25 mouse cellular contexts compared by ENCODE assay signal in genomic region chr5:8877800-8878199, GRCm38 (mm10). TPM values are rescaled to one million over a fixed set of nuclear protein-coding genes. Genes with fewer than 3 reads are reported as not detected.
DNase-seq lines count a peak whose midpoint lies in the region; ATAC-seq and TF ChIP-seq lines count a peak whose summit lies in the region.
"Had no signal": no experiment of that assay in that cellular context is flagged by ENCODE, and none has a peak within 500 bp of the region (broad histone marks: within the 10 kb centered on the region; RNA-seq: fewer than 3 reads in every experiment).

No protein-coding gene starts in this region.

- peaks cover 0 to 3% of the 10 kb centered on the region in 2 experiments; a peak in 1 of 4 replicates for H3K4me1 ChIP-seq in MEL (ENCODE audit: control insufficient read depth in 1 of 2, insufficient read depth in 2 of 2, low read length in 2 of 2)
- H3K4me1 ChIP-seq in hindbrain, embryonic 12.5 days: no peaks in the 10 kb centered on the region
- no peaks in the 10 kb centered on the region for H3K4me1 ChIP-seq in forebrain, embryonic 16.5 days (replicated peaks; ENCODE audit: control insufficient read depth, insufficient read depth, low read length)
- H3K4me1 ChIP-seq in hindbrain, embryonic 14.5 days (replicated peaks; ENCODE audit: control insufficient read depth, insufficient read depth, low read length): no peaks in the 10 kb centered on the region
- H3K4me1 ChIP-seq: embryonic facial prominence, embryonic 13.5 days; embryonic facial prominence, embryonic 15.5 days; forebrain, embryonic 10.5 days; forebrain, embryonic 12.5 days had no signal

- no peak for TF ChIP-seq POLR2A in MEL (IDR thresholded peaks at IDR 0.05; ENCODE audit: control insufficient read depth in 1 of 2, insufficient read depth in 1 of 2, low read depth in 1 of 2, low read length in 2 of 2, poor library complexity in 1 of 2)

- H3K4me2 ChIP-seq in hindbrain, embryonic 12.5 days (replicated peaks): no peak overlapping the region
- H3K4me2 ChIP-seq in forebrain, embryonic 16.5 days (ENCODE audit: low read length): no peak overlapping the region
- no peak overlapping the region for H3K4me2 ChIP-seq in hindbrain, embryonic 14.5 days (replicated peaks)
- H3K4me2 ChIP-seq: embryonic facial prominence, embryonic 13.5 days; embryonic facial prominence, embryonic 15.5 days; forebrain, embryonic 12.5 days had no signal

- TF ChIP-seq RAD21 in MEL (IDR thresholded peaks at IDR 0.05; ENCODE audit: low read depth, low read length): no peak

- H3K4me3 ChIP-seq in MEL (ENCODE audit: control insufficient read depth in 1 of 2, insufficient read depth in 1 of 2, low read depth in 2 of 2, low read length in 2 of 2): no peak overlapping the region
- no peak overlapping the region for H3K4me3 ChIP-seq in hindbrain, embryonic 12.5 days
- no peak overlapping the region for H3K4me3 ChIP-seq in forebrain, embryonic 16.5 days (replicated peaks; ENCODE audit: low read length)
- H3K4me3 ChIP-seq in hindbrain, embryonic 14.5 days (replicated peaks; ENCODE audit: low read length): no peak overlapping the region
- H3K4me3 ChIP-seq: embryonic facial prominence, embryonic 13.5 days; embryonic facial prominence, embryonic 15.5 days; erythroblast, embryonic 14.5 days; forebrain, embryonic 10.5 days; forebrain, embryonic 12.5 days had no signal

- H3K27ac ChIP-seq in MEL (ENCODE audit: control insufficient read depth, low read depth, low read length): no peak overlapping the region
- no peak overlapping the region for H3K27ac ChIP-seq in hindbrain, embryonic 12.5 days
- no peak overlapping the region for H3K27ac ChIP-seq in forebrain, embryonic 16.5 days (ENCODE audit: low read length)
- no peak overlapping the region for H3K27ac ChIP-seq in hindbrain, embryonic 14.5 days
- H3K27ac ChIP-seq: embryonic facial prominence, embryonic 13.5 days; embryonic facial prominence, embryonic 15.5 days; forebrain, embryonic 10.5 days; forebrain, embryonic 12.5 days had no signal

- no peaks in the 10 kb centered on the region for H3K27me3 ChIP-seq in MEL (ENCODE audit: control insufficient read depth in 1 of 2, insufficient read depth in 2 of 2, low read length in 2 of 2)
- no peaks in the 10 kb centered on the region for H3K27me3 ChIP-seq in hindbrain, embryonic 12.5 days
- no peaks in the 10 kb centered on the region for H3K27me3 ChIP-seq in forebrain, embryonic 16.5 days (replicated peaks; ENCODE audit: control insufficient read depth, insufficient read depth, low read length)
- no peaks in the 10 kb centered on the region for H3K27me3 ChIP-seq in hindbrain, embryonic 14.5 days (ENCODE audit: control insufficient read depth, insufficient read depth, low read length)
- H3K27me3 ChIP-seq: embryonic facial prominence, embryonic 13.5 days; embryonic facial prominence, embryonic 15.5 days; forebrain, embryonic 12.5 days; Patski had no signal

- H3K79me2 ChIP-seq in MEL (ENCODE audit: control insufficient read depth, insufficient read depth, low read length, poor library complexity): no peaks in the 10 kb centered on the region

- no peaks in the 10 kb centered on the region for H3K9me3 ChIP-seq in MEL (replicated peaks; ENCODE audit: insufficient read depth, low read length)
- H3K9me3 ChIP-seq in hindbrain, embryonic 12.5 days (replicated peaks): no peaks in the 10 kb centered on the region
- H3K9me3 ChIP-seq in forebrain, embryonic 16.5 days (ENCODE audit: control insufficient read depth, low read length): no peaks in the 10 kb centered on the region
- H3K9me3 ChIP-seq in hindbrain, embryonic 14.5 days (ENCODE audit: control insufficient read depth, low read length): no peaks in the 10 kb centered on the region
- H3K9me3 ChIP-seq: embryonic facial prominence, embryonic 13.5 days; embryonic facial prominence, embryonic 15.5 days; forebrain, embryonic 10.5 days; forebrain, embryonic 12.5 days had no signal

- DNase-seq in MEL (ENCODE audit: low read depth, low spot score): peak; percentile 36
- no peak for DNase-seq in hindbrain, embryonic 14.5 days (ENCODE audit: low spot score)
- DNase-seq: adrenal gland, adult 8-10 months; adrenal gland, postnatal 14 days; adrenal gland, postnatal 36 days; cerebellum, adult 11-12 months; cerebellum, adult 2 months; cerebellum, adult 9-10 months; cerebellum, postnatal 10 days; cerebellum, postnatal 25 days; embryo, embryonic 11 days; forebrain, postnatal 0 days had no signal

- no peak for TF ChIP-seq EP300 in MEL (IDR thresholded peaks at IDR 0.05; ENCODE audit: low read depth in 1 of 2, low read length in 2 of 2)

- no peak overlapping the region for H3K9ac ChIP-seq in MEL (ENCODE audit: control insufficient read depth, low read depth, low read length, poor library complexity, severe bottlenecking)
- no peak overlapping the region for H3K9ac ChIP-seq in hindbrain, embryonic 12.5 days
- H3K9ac ChIP-seq in forebrain, embryonic 16.5 days (replicated peaks; ENCODE audit: low read depth, low read length): no peak overlapping the region
- H3K9ac ChIP-seq in hindbrain, embryonic 14.5 days: no peak overlapping the region
- H3K9ac ChIP-seq: embryonic facial prominence, embryonic 13.5 days; embryonic facial prominence, embryonic 15.5 days; forebrain, embryonic 12.5 days; forebrain, postnatal 0 days had no signal

- ATAC-seq in common myeloid progenitor, adult 5-6 weeks (replicated peaks; ENCODE audit: low read depth, poor library complexity, severe bottlenecking): peak; percentile 78
- ATAC-seq in hematopoietic stem cell, adult 5-6 weeks (replicated peaks in 1 of 2; ENCODE audit: insufficient read depth in 1 of 2, low FRiP score in 2 of 2, low TSS enrichment in 1 of 2, low read depth in 1 of 2, poor library complexity in 2 of 2, severe bottlenecking in 2 of 2): peak; percentile 64 to 70
- ATAC-seq in hindbrain, embryonic 12.5 days (ENCODE audit: low FRiP score): no peak
- no peak for ATAC-seq in forebrain, embryonic 16.5 days
- no peak for ATAC-seq in hindbrain, embryonic 14.5 days (ENCODE audit: low FRiP score)
- ATAC-seq: activated CD4-positive, CD25-positive, alpha-beta regulatory T cell, adult 4 months; forebrain, embryonic 14.5 days; forebrain, postnatal 0 days had no signal

- no peak for TF ChIP-seq CTCF in MEL (IDR thresholded peaks at IDR 0.05 in 2 of 3, conservative IDR thresholded peaks at IDR 0.05 in 1 of 3; ENCODE audit: control insufficient read depth in 1 of 3, insufficient read depth in 1 of 3, low read depth in 2 of 3, low read length in 3 of 3, poor library complexity in 1 of 3, severe bottlenecking in 1 of 3)

- WGBS in hindbrain, embryonic 12.5 days: 82% methylated on average over 5 of the region's 5 CpGs
- 81% methylated on average over 5 of the region's 5 CpGs for WGBS in forebrain, embryonic 16.5 days
- 81% methylated on average over 5 of the region's 5 CpGs for WGBS in hindbrain, embryonic 14.5 days

- no peaks in the 10 kb centered on the region for H3K36me3 ChIP-seq in MEL (ENCODE audit: control insufficient read depth in 1 of 2, insufficient read depth in 2 of 2, low read length in 2 of 2)
- H3K36me3 ChIP-seq in hindbrain, embryonic 12.5 days: no peaks in the 10 kb centered on the region
- H3K36me3 ChIP-seq in forebrain, embryonic 16.5 days (ENCODE audit: control insufficient read depth, insufficient read depth): no peaks in the 10 kb centered on the region
- H3K36me3 ChIP-seq in hindbrain, embryonic 14.5 days (replicated peaks; ENCODE audit: control insufficient read depth, insufficient read depth): no peaks in the 10 kb centered on the region
- H3K36me3 ChIP-seq: embryonic facial prominence, embryonic 13.5 days; embryonic facial prominence, embryonic 15.5 days; forebrain, embryonic 10.5 days; forebrain, embryonic 12.5 days had no signal

TF ChIP-seq in MEL, 35 proteins besides CTCF, POLR2A, EP300 and RAD21:
- TF ChIP-seq MYC (IDR thresholded peaks at IDR 0.05; ENCODE audit: low read depth, low read length) (no peak), USF1 (IDR thresholded peaks at IDR 0.05; ENCODE audit: low read depth, low read length) (no peak), ZC3H11A (IDR thresholded peaks at IDR 0.05; ENCODE audit: low read depth, low read length) (no peak), CHD2 (IDR thresholded peaks at IDR 0.05; ENCODE audit: low read length) (no peak), MYB (IDR thresholded peaks at IDR 0.05; ENCODE audit: low read depth, low read length) (no peak), MAFK (IDR thresholded peaks at IDR 0.05; ENCODE audit: borderline replicate concordance, low read depth, low read length) (no peak), ZNF384 (IDR thresholded peaks at IDR 0.05; ENCODE audit: low read depth, low read length) (no peak), KAT2A (conservative IDR thresholded peaks at IDR 0.05; ENCODE audit: low read depth, low read length) (no peak), POLR2AphosphoS2 (IDR thresholded peaks at IDR 0.05; ENCODE audit: low read length) (no peak), HCFC1 (IDR thresholded peaks at IDR 0.05; ENCODE audit: low read depth, low read length) (no peak)

RNA-seq across cellular contexts. Expression of gene Abcb4, which starts 15.7 kb away (rescaled TPM):
- total RNA-seq in MEL (2012; rRNA removed): 95.2 and 107 TPM in 2 replicates
- 10 to 100 TPM in 1 of 2 experiments, not detected in 1; 86.0 TPM for polyA plus RNA-seq in MEL (2012; ENCODE audit: insufficient read depth in 1 of 2, insufficient read length in 2 of 2, low read depth in 1 of 2, low replicate concordance in 2 of 2, missing spikeins in 1 of 2)
- 88.6 and 110 TPM in 2 replicates for total RNA-seq in common myeloid progenitor, adult 5-6 weeks (2017)
- 13.4 and 39.0 TPM in 2 replicates for total RNA-seq in hematopoietic stem cell, adult 5-6 weeks (2017)
- 0.39 and 1.3 TPM in 2 replicates for polyA plus RNA-seq in hindbrain, embryonic 12.5 days (2016; fragmentation: Nextera tagmentation; extraction: Ambion mirVana)
- 0.51 and 0.76 TPM in 2 replicates for polyA plus RNA-seq in forebrain, embryonic 16.5 days (2015; fragmentation: Nextera tagmentation; extraction: Ambion mirVana)
- 0.78 and 1.2 TPM in 2 replicates for polyA plus RNA-seq in hindbrain, embryonic 14.5 days (2014; fragmentation: Nextera tagmentation; extraction: Ambion mirVana)
- total RNA-seq: ES-E14 had no signal

Comparison
In these comparisons a context has a peak if more than half of its experiments do, and no peak if none do; other contexts are left out.
1. ATAC-seq: peak in common myeloid progenitor, adult 5-6 weeks (single experiment) and hematopoietic stem cell, adult 5-6 weeks (2 of 2); none in hindbrain, embryonic 12.5 days (single experiment), forebrain, embryonic 16.5 days (single experiment) and hindbrain, embryonic 14.5 days (single experiment).
2. RNA of gene Abcb4, which starts 15.7 kb away (polyA plus RNA-seq): 86.0 TPM in MEL; 0.78 to 1.2 TPM in hindbrain, embryonic 14.5 days, 0.51 to 0.76 TPM in forebrain, embryonic 16.5 days and 0.39 to 1.3 TPM in hindbrain, embryonic 12.5 days; every median in the first group is over 10 times any median in the second.